Mouse (Mus musculus) MEL (cell line): ENCODE measurements around the gene Nudt22. TPM values are rescaled to one million over a fixed set of nuclear protein-coding genes. Genes with fewer than 3 reads are reported as not detected.

Experiments used
- DNase-seq: peaks from one replicate; pipeline ENCODE4 v3.0.0; 2011; ENCODE audit warnings: low read depth, low spot score
- H3K27ac ChIP-seq: 2 replicates; pipeline ENCODE4 v1.5.1; 2012; ENCODE audit warnings: low read depth, mild to moderate bottlenecking, control low read depth, low read length, moderate library complexity; ENCODE audit not compliant: control insufficient read depth
- H3K27me3 ChIP-seq, 2 experiments: fragments of 150-350 bp in 1 of 2; sonication (generic) in 1 of 2; 2 replicates each; pipeline ENCODE4 v1.6.1; 2012; ENCODE audit warnings: low read length in 2 of 2, mild to moderate bottlenecking in 2 of 2, improper control_type of control experiment in 1 of 2, moderate library complexity in 1 of 2; ENCODE audit not compliant: insufficient read depth in 2 of 2, control insufficient read depth in 1 of 2
- H3K36me3 ChIP-seq, 2 experiments: 2 replicates each; pipeline ENCODE4 v1.6.1; 2012 to 2014; ENCODE audit warnings: low read length in 2 of 2, improper control_type of control experiment in 1 of 2, inconsistent platforms in 1 of 2, mild to moderate bottlenecking in 1 of 2; ENCODE audit not compliant: insufficient read depth in 2 of 2, control insufficient read depth in 1 of 2
- H3K4me1 ChIP-seq, 2 experiments: fragments of 150-350 bp in 1 of 2; sonication (generic) in 1 of 2; 2 replicates each; pipeline ENCODE4 v1.6.1; 2012; ENCODE audit warnings: low read length in 2 of 2, improper control_type of control experiment in 1 of 2, mild to moderate bottlenecking in 1 of 2; ENCODE audit not compliant: insufficient read depth in 2 of 2, control insufficient read depth in 1 of 2
- H3K4me3 ChIP-seq, 2 experiments: fragments of 150-350 bp in 1 of 2; sonication (generic) in 1 of 2; 2 replicates each; pipeline ENCODE4 v1.5.1; 2012; ENCODE audit warnings: low read depth in 2 of 2, low read length in 2 of 2, mild to moderate bottlenecking in 2 of 2, moderate library complexity in 2 of 2, control low read depth in 1 of 2, improper control_type of control experiment in 1 of 2; ENCODE audit not compliant: control insufficient read depth in 1 of 2, insufficient read depth in 1 of 2
- H3K79me2 ChIP-seq: 2 replicates; pipeline ENCODE4 v1.6.1; 2012; ENCODE audit warnings: mild to moderate bottlenecking, low read length, moderate library complexity; ENCODE audit not compliant: control insufficient read depth, poor library complexity, insufficient read depth
- H3K9ac ChIP-seq: 2 replicates; pipeline ENCODE4 v1.6.1; 2012; ENCODE audit warnings: low read depth, mild to moderate bottlenecking, control low read depth, low read length, moderate library complexity; ENCODE audit not compliant: control insufficient read depth, poor library complexity, severe bottlenecking
- H3K9me3 ChIP-seq: fragments of 150-350 bp; sonication (generic); replicated peaks from 2 replicates; pipeline ENCODE4 v1.6.1; 2012; ENCODE audit warnings: mild to moderate bottlenecking, low read length, improper control_type of control experiment, moderate library complexity; ENCODE audit not compliant: insufficient read depth
- CTCF ChIP-seq, 3 experiments: IDR thresholded peaks in 2 of 3; conservative IDR thresholded peaks in 1 of 3; 2 replicates each; pipeline ENCODE4 v1.5.1; 2011 to 2012; ENCODE audit warnings: low read length in 3 of 3, low read depth in 2 of 3, mild to moderate bottlenecking in 2 of 3, improper control_type of control experiment in 1 of 3, inconsistent platforms in 1 of 3, mixed read lengths in 1 of 3, moderate library complexity in 1 of 3; ENCODE audit not compliant: control insufficient read depth in 1 of 3, insufficient read depth in 1 of 3, poor library complexity in 1 of 3, severe bottlenecking in 1 of 3
- GATA1 ChIP-seq: IDR thresholded peaks from 2 replicates; pipeline ENCODE4 v1.6.1; 2011; ENCODE audit warnings: low read depth, low read length, improper control_type of control experiment
- HCFC1 ChIP-seq: IDR thresholded peaks from 2 replicates; pipeline ENCODE4 v1.6.1; 2012; ENCODE audit warnings: low read depth, mild to moderate bottlenecking, inconsistent platforms, low read length, improper control_type of control experiment, moderate library complexity
- MAFK ChIP-seq: IDR thresholded peaks from 2 replicates; pipeline ENCODE4 v1.6.1; 2011; ENCODE audit warnings: low read depth, mild to moderate bottlenecking, low read length, improper control_type of control experiment, borderline replicate concordance
- MAX ChIP-seq: IDR thresholded peaks from 2 replicates; pipeline ENCODE4 v1.6.1; 2011; ENCODE audit warnings: low read length, improper control_type of control experiment
- NELFE ChIP-seq: IDR thresholded peaks from 2 replicates; pipeline ENCODE4 v1.6.1; 2011; ENCODE audit warnings: low read depth, low read length, improper control_type of control experiment
- POLR2A ChIP-seq, 2 experiments: IDR thresholded peaks; 2 replicates each; pipeline ENCODE4 v1.6.1; 2011 to 2012; ENCODE audit warnings: low read length in 2 of 2, mild to moderate bottlenecking in 2 of 2, control low read depth in 1 of 2, improper control_type of control experiment in 1 of 2, low read depth in 1 of 2, moderate library complexity in 1 of 2; ENCODE audit not compliant: control insufficient read depth in 1 of 2, insufficient read depth in 1 of 2, poor library complexity in 1 of 2
- POLR2AphosphoS5 ChIP-seq: IDR thresholded peaks from 2 replicates; pipeline ENCODE4 v1.6.1; 2012; ENCODE audit warnings: low read depth, borderline replicate concordance, mild to moderate bottlenecking, inconsistent platforms, low read length, moderate library complexity, mixed read lengths
- SIN3A ChIP-seq: IDR thresholded peaks from 2 replicates; pipeline ENCODE4 v1.6.1; 2012; ENCODE audit warnings: low read length, improper control_type of control experiment, inconsistent platforms
- SMC3 ChIP-seq: IDR thresholded peaks from 2 replicates; pipeline ENCODE4 v1.6.1; 2011; ENCODE audit warnings: low read depth, low read length, improper control_type of control experiment
- TCF12 ChIP-seq: IDR thresholded peaks from 2 replicates; pipeline ENCODE4 v1.6.1; 2014; ENCODE audit warnings: low read depth, mild to moderate bottlenecking, inconsistent platforms, low read length, improper control_type of control experiment, moderate library complexity
- UBTF ChIP-seq: IDR thresholded peaks from 2 replicates; pipeline ENCODE4 v1.6.1; 2012; ENCODE audit warnings: low read depth, mild to moderate bottlenecking, inconsistent platforms, low read length, improper control_type of control experiment, moderate library complexity, borderline replicate concordance; ENCODE audit not compliant: insufficient read depth
- USF1 ChIP-seq: IDR thresholded peaks from 2 replicates; pipeline ENCODE4 v1.6.1; 2014; ENCODE audit warnings: low read depth, mild to moderate bottlenecking, inconsistent platforms, low read length, improper control_type of control experiment, moderate library complexity
- ZNF384 ChIP-seq: IDR thresholded peaks from 2 replicates; pipeline ENCODE4 v1.6.1; 2012; ENCODE audit warnings: low read depth, mild to moderate bottlenecking, inconsistent platforms, low read length, improper control_type of control experiment
- polyA plus RNA-seq, 2 experiments: library from polyadenylated mRNA; stranded (reverse) in 1 of 2; unstranded in 1 of 2; fragments of >175 nt in 1 of 2; fragments of >200 nt in 1 of 2; gene quantifications; 2 replicates each; pipeline versions ENCODE4 v1.2.1 to v1.2.4; 2012; ENCODE audit warnings: low replicate concordance in 2 of 2, low read depth in 1 of 2; ENCODE audit not compliant: insufficient read length in 2 of 2, insufficient read depth in 1 of 2, missing spikeins in 1 of 2
- total RNA-seq: library from RNA; depleted of rRNA; stranded (reverse); fragments of 300-350 nt; gene quantifications from 2 replicates; pipeline ENCODE4 v1.2.3, GENCODE M21; 2012

The Nudt22 gene
- total and polyA plus RNA-seq, 3 experiments: 30.8 to 32.1 TPM; not detected in 1

DNA sequence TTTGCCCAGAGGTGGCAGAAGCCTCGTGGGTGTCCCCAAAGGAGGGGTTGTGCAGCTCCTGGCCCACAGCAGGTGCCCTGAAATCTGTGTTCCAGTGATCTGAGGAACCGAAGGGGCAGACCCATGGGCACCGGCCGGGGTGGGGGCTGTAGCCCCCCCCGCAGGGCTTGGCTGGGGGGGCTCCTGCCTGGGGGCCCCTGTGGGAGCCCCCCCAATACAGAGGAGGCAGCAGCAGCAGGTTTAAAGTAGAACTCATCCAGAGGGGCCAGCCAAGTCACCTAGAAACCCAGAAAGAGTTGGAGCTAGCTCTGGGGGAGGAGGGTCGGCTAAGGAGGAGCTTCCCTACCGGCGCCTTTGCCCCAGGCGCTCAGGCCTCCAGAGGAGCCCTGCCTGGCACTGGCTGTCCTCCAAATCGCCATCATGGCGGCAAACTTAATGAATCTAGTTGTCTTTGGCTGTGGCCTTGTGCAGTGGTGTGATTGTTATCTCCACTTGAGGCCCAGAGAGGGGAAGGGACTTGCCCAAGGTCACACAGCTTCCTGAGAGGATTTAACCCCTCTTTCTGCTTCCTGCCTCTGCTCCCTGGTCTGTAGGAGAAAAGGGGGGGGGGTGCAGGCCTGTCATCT is 25.3 kb downstream of the Nudt22 start:
- H3K9me3 ChIP-seq: no peaks in the 10 kb centered on the region
- H3K36me3 ChIP-seq: peaks cover 0 to 18% of the 10 kb centered on the region in 2 experiments; a peak in 2 of 4 replicates
- no peak overlapping the region for H3K27ac ChIP-seq
- H3K4me1 ChIP-seq: peaks cover 4 to 40% of the 10 kb centered on the region in 2 experiments
- peaks cover 5% of the 10 kb centered on the region for H3K79me2 ChIP-seq
- TF ChIP-seq GATA1: peak; percentile 36; the same call in 1 of the 2 replicates
- no peak for TF ChIP-seq TCF12
- no peak for TF ChIP-seq USF1
- 0 out of 2 replicates have a peak, but pooled peaks have one; percentile 21 for TF ChIP-seq HCFC1
- no peak for TF ChIP-seq ZNF384
- TF ChIP-seq MAFK: no peak
- TF ChIP-seq SMC3: no peak
- 0 out of 2 replicates have a peak, but pooled peaks have one; percentile 15 for TF ChIP-seq SIN3A
- no peaks in the 10 kb centered on the region for H3K27me3 ChIP-seq
- no peak overlapping the region for H3K4me3 ChIP-seq
- peak overlapping the region; percentile 25 for H3K9ac ChIP-seq
- DNase-seq: peak; percentile 53

DNA sequence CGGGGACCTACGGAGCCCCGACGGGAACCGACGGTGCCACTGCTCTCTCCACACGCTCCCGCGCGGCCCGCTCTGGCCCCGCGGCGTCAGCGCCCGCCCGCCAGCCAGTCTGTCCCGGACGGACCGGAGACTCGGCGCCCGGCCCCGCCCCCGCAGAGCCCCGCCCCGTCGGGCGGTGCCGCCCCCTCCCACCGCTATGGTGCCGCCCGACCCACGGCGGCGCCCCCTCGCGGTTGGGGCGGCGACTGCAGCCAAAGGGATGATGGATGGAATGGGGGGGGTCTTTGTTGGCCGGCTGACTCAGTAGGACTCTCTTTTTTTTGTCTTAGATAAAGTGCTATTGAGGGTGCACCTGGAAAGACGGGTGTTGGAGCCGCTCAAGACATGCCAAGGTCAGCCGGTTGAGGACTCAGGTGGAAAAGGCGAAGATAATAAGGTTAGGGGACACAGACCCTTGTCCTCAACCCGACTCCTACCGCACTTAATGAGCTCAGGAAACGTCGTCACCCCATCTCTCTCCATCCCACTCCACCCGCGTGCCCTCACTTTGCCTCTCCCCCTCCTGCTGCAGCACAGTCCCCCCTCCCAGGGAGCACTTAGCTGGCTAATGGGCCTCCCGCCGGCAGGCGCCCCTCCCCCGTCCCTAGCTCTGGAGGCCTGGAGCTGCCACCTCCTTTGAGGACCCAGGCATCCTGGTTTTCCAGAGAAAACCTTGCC is 26.1 kb downstream of the Nudt22 start:
- H3K27ac ChIP-seq: no peak overlapping the region
- TF ChIP-seq UBTF (no peak), POLR2A (IDR thresholded peaks at IDR 0.05; ENCODE audit: control insufficient read depth in 1 of 2, insufficient read depth in 1 of 2, low read depth in 1 of 2, low read length in 2 of 2, poor library complexity in 1 of 2) (peak; percentile 68 to 71; a peak in 3 of 4 replicates), NELFE (no peak), MAFK (no peak), MAX (no peak), CTCF (IDR thresholded peaks at IDR 0.05 in 2 of 3, conservative IDR thresholded peaks at IDR 0.05 in 1 of 3; ENCODE audit: control insufficient read depth in 1 of 3, insufficient read depth in 1 of 3, low read depth in 2 of 3, low read length in 3 of 3, poor library complexity in 1 of 3, severe bottlenecking in 1 of 3) (peak; percentile 52 to 89 (median 60)), POLR2AphosphoS5 (no peak)
- peak overlapping the region; percentile 49 to 75 for H3K4me3 ChIP-seq
- H3K4me1 ChIP-seq: peaks cover 4 to 40% of the 10 kb centered on the region in 2 experiments
- no peaks in the 10 kb centered on the region for H3K27me3 ChIP-seq
- H3K9me3 ChIP-seq: no peaks in the 10 kb centered on the region
- no peaks in the 10 kb centered on the region; the same call in 1 of the 2 replicates for H3K79me2 ChIP-seq
- H3K9ac ChIP-seq: peak overlapping the region; percentile 59
- peaks cover 0 to 18% of the 10 kb centered on the region in 2 experiments; a peak in 2 of 4 replicates for H3K36me3 ChIP-seq
- peak; percentile 74 for DNase-seq
